Mouse (Mus musculus) liver, postnatal 0 days (tissue): Measurements from ENCODE around the gene Ncor1.

Source experiments
- CTCF ChIP-seq: sonication (generic); IDR thresholded peaks from 2 replicates; pipeline ENCODE4 v1.5.1; 2016; ENCODE audit warnings: antibody characterized with exemption, low read depth
- EP300 ChIP-seq: IDR thresholded peaks from 2 replicates; pipeline ENCODE4 v1.6.1; 2016; ENCODE audit warnings: antibody characterized with exemption, low read depth, mild to moderate bottlenecking

GRCm38 (mm10) chr11:62473516-62473915 lies 15.2 kb upstream of the Ncor1 start:
- TF ChIP-seq CTCF (no peak), EP300 (no peak)
